In the genomic region with DNA sequence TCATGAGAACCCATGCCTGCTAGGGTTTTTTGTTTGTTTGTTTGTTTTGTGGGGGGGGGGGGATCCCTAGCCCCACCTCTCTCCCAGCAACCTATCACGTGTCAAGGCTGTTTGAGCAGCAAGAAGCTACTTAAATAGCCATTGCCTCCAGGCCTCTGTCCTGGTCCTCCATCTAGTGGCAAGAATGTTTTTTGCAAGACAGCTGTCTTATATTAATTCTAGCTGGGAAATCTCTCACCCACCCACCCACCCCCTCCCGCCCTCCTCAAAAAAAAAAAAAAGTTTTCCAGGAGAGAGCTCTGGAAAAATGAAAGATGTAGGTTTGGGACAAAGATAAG, we compare ENCODE assay signal across 9 mouse cellular contexts. TPM values are rescaled to one million over a fixed set of nuclear protein-coding genes. Genes with fewer than 3 reads are reported as not detected.
DNase-seq lines count a peak whose midpoint lies in the region; ATAC-seq and TF ChIP-seq lines count a peak whose summit lies in the region.
"Had no signal": no experiment of that assay in that cellular context is flagged by ENCODE, and none has a peak within 500 bp of the region (broad histone marks: within the 10 kb centered on the region; RNA-seq: fewer than 3 reads in every experiment).

No protein-coding gene starts in this region.

- peak; percentile 63 for TF ChIP-seq CTCF in lung, embryonic 14.5 days (IDR thresholded peaks at IDR 0.05; ENCODE audit: low read depth)
- TF ChIP-seq CTCF in lung, adult 2 months (IDR thresholded peaks at IDR 0.05; ENCODE audit: insufficient read depth, low read length): no peak

- H3K4me3 ChIP-seq in lung, embryonic 14.5 days (ENCODE audit: low read depth, low read length): no peak overlapping the region
- no peak overlapping the region for H3K4me3 ChIP-seq in lung, adult 2 months (replicated peaks; ENCODE audit: extremely low read depth, low read depth, low read length)
- no peak overlapping the region for H3K4me3 ChIP-seq in hindbrain, embryonic 11.5 days (ENCODE audit: low read depth, low read length)
- no peak overlapping the region for H3K4me3 ChIP-seq in limb, embryonic 12.5 days (replicated peaks)
- H3K4me3 ChIP-seq: megakaryocyte, embryonic 14.5 days had no signal

- no peak overlapping the region for H3K9ac ChIP-seq in lung, embryonic 14.5 days
- no peak overlapping the region for H3K9ac ChIP-seq in hindbrain, embryonic 11.5 days (ENCODE audit: low read depth, low read length)
- no peak overlapping the region for H3K9ac ChIP-seq in limb, embryonic 12.5 days (replicated peaks)

- H3K36me3 ChIP-seq in lung, embryonic 14.5 days (ENCODE audit: insufficient read depth): no peaks in the 10 kb centered on the region
- no peaks in the 10 kb centered on the region for H3K36me3 ChIP-seq in hindbrain, embryonic 11.5 days (ENCODE audit: control insufficient read depth, insufficient read depth, low read length)
- no peaks in the 10 kb centered on the region for H3K36me3 ChIP-seq in limb, embryonic 12.5 days

- H3K27me3 ChIP-seq in lung, embryonic 14.5 days (ENCODE audit: insufficient read depth, low read length): no peaks in the 10 kb centered on the region
- H3K27me3 ChIP-seq in hindbrain, embryonic 11.5 days (ENCODE audit: control insufficient read depth, insufficient read depth, low read length): no peaks in the 10 kb centered on the region
- H3K27me3 ChIP-seq in limb, embryonic 12.5 days: no peaks in the 10 kb centered on the region

- peak; percentile 68; the same call in 1 of the 2 replicates for ATAC-seq in lung, embryonic 14.5 days (ENCODE audit: insufficient read depth)
- peak; percentile 43 for ATAC-seq in hindbrain, embryonic 11.5 days (ENCODE audit: low FRiP score)
- ATAC-seq in limb, embryonic 12.5 days (ENCODE audit: insufficient number of reproducible peaks, insufficient read depth, low FRiP score, low TSS enrichment, low read depth): 0 out of 2 replicates have a peak, but pooled peaks have one; percentile 47

- no peak overlapping the region for H3K27ac ChIP-seq in lung, embryonic 14.5 days (ENCODE audit: low read depth)
- no peak overlapping the region for H3K27ac ChIP-seq in hindbrain, embryonic 11.5 days (ENCODE audit: low read depth, low read length)
- H3K27ac ChIP-seq in limb, embryonic 12.5 days: no peak overlapping the region

- H3K9me3 ChIP-seq in lung, embryonic 14.5 days (ENCODE audit: low read depth, low read length): no peaks in the 10 kb centered on the region
- no peaks in the 10 kb centered on the region for H3K9me3 ChIP-seq in hindbrain, embryonic 11.5 days (ENCODE audit: control insufficient read depth, low read length)
- no peaks in the 10 kb centered on the region for H3K9me3 ChIP-seq in limb, embryonic 12.5 days
- H3K9me3 ChIP-seq: megakaryocyte, embryonic 14.5 days had no signal

- no peak overlapping the region for H3K4me2 ChIP-seq in lung, embryonic 14.5 days
- no peak overlapping the region for H3K4me2 ChIP-seq in hindbrain, embryonic 11.5 days (replicated peaks; ENCODE audit: low read depth, low read length)
- H3K4me2 ChIP-seq in limb, embryonic 12.5 days: no peak overlapping the region

- TF ChIP-seq POLR2A in lung, adult 2 months (IDR thresholded peaks at IDR 0.05; ENCODE audit: borderline replicate concordance, extremely low read depth, low read depth, low read length): no peak

- WGBS in lung, embryonic 14.5 days: 22% methylated on average over 2 of the region's 2 CpGs
- 15% methylated on average over 2 of the region's 2 CpGs for WGBS in lung, adult 2 months
- 5% methylated on average over 2 of the region's 2 CpGs for WGBS in hindbrain, embryonic 11.5 days
- WGBS in limb, embryonic 12.5 days: 3% methylated on average over 2 of the region's 2 CpGs

- H3K4me1 ChIP-seq in lung, embryonic 14.5 days (ENCODE audit: insufficient read depth): no peaks in the 10 kb centered on the region
- H3K4me1 ChIP-seq in lung, adult 2 months (ENCODE audit: control insufficient read depth, insufficient read depth, low read length): no peaks in the 10 kb centered on the region
- no peaks in the 10 kb centered on the region for H3K4me1 ChIP-seq in hindbrain, embryonic 11.5 days (replicated peaks; ENCODE audit: control insufficient read depth, insufficient read depth, low read length)
- no peaks in the 10 kb centered on the region for H3K4me1 ChIP-seq in limb, embryonic 12.5 days (replicated peaks)

- DNase-seq in adrenal gland, postnatal 14 days: peak; percentile 29
- DNase-seq in adrenal gland, adult 2 months: no peak
- DNase-seq in lung, embryonic 14.5 days: peak; percentile 76
- no peak for DNase-seq in lung, adult 2 months
- peak; percentile 55 for DNase-seq in hindbrain, embryonic 11.5 days (ENCODE audit: low spot score)
- peak; percentile 81 for DNase-seq in retina, postnatal 1 day
- no peak for DNase-seq in spleen, postnatal 14 days (ENCODE audit: low spot score in 2 of 2)

RNA-seq across cellular contexts. Expression of gene Cetn2, which starts 9.8 kb away (rescaled TPM):
- 34.6 and 38.7 TPM in 2 replicates for total RNA-seq in adrenal gland, postnatal 14 days (2021)
- total RNA-seq in adrenal gland, adult 2 months (2021): 10 to 100 TPM; 44.1 to 53.6 TPM
- 1.6 and 2.1 TPM in 2 replicates for polyA plus RNA-seq in adrenal gland, adult 2 months (2012; rRNA removed)
- polyA plus RNA-seq in lung, embryonic 14.5 days (2014; fragmentation: Nextera tagmentation; extraction: Ambion mirVana): 83.1 and 86.4 TPM in 2 replicates
- 4.0 and 9.2 TPM in 2 replicates for polyA plus RNA-seq in lung, adult 2 months (2012; rRNA removed)
- polyA plus RNA-seq in hindbrain, embryonic 11.5 days (2014; fragmentation: Nextera tagmentation; extraction: Ambion mirVana): 123 and 127 TPM in 2 replicates
- 82.8 and 85.6 TPM in 2 replicates for polyA plus RNA-seq in limb, embryonic 12.5 days (2016; fragmentation: Nextera tagmentation; extraction: Ambion mirVana)

RNA-seq across cellular contexts. Expression of gene Nsdhl, which starts 10.0 kb away (rescaled TPM):
- 21.4 and 29.1 TPM in 2 replicates for total RNA-seq in adrenal gland, postnatal 14 days (2021)
- 10 to 100 TPM; 35.5 to 69.9 TPM for total RNA-seq in adrenal gland, adult 2 months (2021)
- 10.7 and 18.0 TPM in 2 replicates for polyA plus RNA-seq in adrenal gland, adult 2 months (2012; rRNA removed)
- 22.5 and 23.3 TPM in 2 replicates for polyA plus RNA-seq in lung, embryonic 14.5 days (2014; fragmentation: Nextera tagmentation; extraction: Ambion mirVana)
- 11.7 and 20.3 TPM in 2 replicates for polyA plus RNA-seq in lung, adult 2 months (2012; rRNA removed)
- polyA plus RNA-seq in hindbrain, embryonic 11.5 days (2014; fragmentation: Nextera tagmentation; extraction: Ambion mirVana): 51.6 and 55.0 TPM in 2 replicates
- 22.5 and 24.3 TPM in 2 replicates for polyA plus RNA-seq in limb, embryonic 12.5 days (2016; fragmentation: Nextera tagmentation; extraction: Ambion mirVana)

Comparison
In these comparisons a context has a peak if more than half of its experiments do, and no peak if none do; other contexts are left out.
1. DNase-seq: peak in adrenal gland, postnatal 14 days (single experiment), lung, embryonic 14.5 days (single experiment), hindbrain, embryonic 11.5 days (single experiment) and retina, postnatal 1 day (single experiment); none in adrenal gland, adult 2 months (single experiment), lung, adult 2 months (single experiment) and spleen, postnatal 14 days (0 of 2).
2. Peak in every context shown above with its lines, with median percentiles within 50 percentile points of each other: ATAC-seq.